Mouse (Mus musculus): ENCODE measurements around the gene Bcas1. TPM values are rescaled to one million over a fixed set of nuclear protein-coding genes. Genes with fewer than 3 reads are reported as not detected.

The Bcas1 gene
- total RNA-seq, 1 experiment, result 2.9 TPM

DNA sequence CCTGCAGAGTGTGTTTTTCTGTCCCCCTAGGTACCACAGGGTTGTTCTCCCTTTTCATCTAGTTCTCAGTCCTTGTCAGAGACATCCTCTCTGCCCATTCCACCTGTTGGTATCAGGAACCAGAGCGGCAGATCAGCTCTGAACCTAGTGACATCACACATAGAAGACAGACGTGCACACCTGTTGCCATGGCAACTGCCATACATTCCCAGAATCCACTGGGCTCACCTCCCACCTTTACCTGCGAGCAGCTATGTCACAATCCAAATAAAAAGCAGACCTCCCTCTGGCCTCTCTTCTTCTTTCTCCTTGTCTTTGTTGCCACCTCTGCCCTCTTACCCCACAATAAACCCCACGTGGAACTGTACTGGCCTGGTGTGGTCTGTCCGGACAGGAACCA, 42.9 kb upstream of the Bcas1 start:
- no peak for DNase-seq (ENCODE audit: low read depth, low spot score)
- no peak overlapping the region for H3K4me3 ChIP-seq (ENCODE audit: insufficient read depth in 1 of 2, low read depth in 1 of 2, low read length in 2 of 2, poor library complexity in 1 of 2, severe bottlenecking in 1 of 2)
- TF ChIP-seq MAFK (IDR thresholded peaks at IDR 0.05; ENCODE audit: insufficient read depth, low read depth, low read length) (no peak), ZC3H11A (IDR thresholded peaks at IDR 0.05; ENCODE audit: borderline replicate concordance, low read depth, low read length) (no peak), HCFC1 (IDR thresholded peaks at IDR 0.05; ENCODE audit: borderline replicate concordance, insufficient read depth, low read length) (no peak), ZNF384 (IDR thresholded peaks at IDR 0.05; ENCODE audit: low read depth, low read length) (no peak), CHD2 (IDR thresholded peaks at IDR 0.05; ENCODE audit: low read depth, low read length) (no peak)
- H3K9ac ChIP-seq (ENCODE audit: insufficient read depth, low read depth, low read length, poor library complexity, severe bottlenecking), result no peak overlapping the region
- H3K4me1 ChIP-seq (ENCODE audit: control insufficient read depth in 2 of 2, insufficient read depth in 2 of 2, low read length in 2 of 2, poor library complexity in 1 of 2), result peaks cover 4 to 16% of the 10 kb centered on the region in 2 experiments; a peak in 3 of 4 replicates
- no peaks in the 10 kb centered on the region for H3K36me3 ChIP-seq (ENCODE audit: control insufficient read depth, insufficient read depth, low read length, poor library complexity, severe bottlenecking)
- H3K9me3 ChIP-seq (ENCODE audit: control insufficient read depth, insufficient read depth, low read depth, low read length), result no peaks in the 10 kb centered on the region
- in situ Hi-C loops (cut with MboI; ENCODE audit: low sequenced_read_pairs in 2 of 2, unreplicated experiment in 2 of 2), result no loop called here
- no peak overlapping the region for H3K27ac ChIP-seq (ENCODE audit: insufficient read depth, low read depth, low read length, poor library complexity, severe bottlenecking)

DNA sequence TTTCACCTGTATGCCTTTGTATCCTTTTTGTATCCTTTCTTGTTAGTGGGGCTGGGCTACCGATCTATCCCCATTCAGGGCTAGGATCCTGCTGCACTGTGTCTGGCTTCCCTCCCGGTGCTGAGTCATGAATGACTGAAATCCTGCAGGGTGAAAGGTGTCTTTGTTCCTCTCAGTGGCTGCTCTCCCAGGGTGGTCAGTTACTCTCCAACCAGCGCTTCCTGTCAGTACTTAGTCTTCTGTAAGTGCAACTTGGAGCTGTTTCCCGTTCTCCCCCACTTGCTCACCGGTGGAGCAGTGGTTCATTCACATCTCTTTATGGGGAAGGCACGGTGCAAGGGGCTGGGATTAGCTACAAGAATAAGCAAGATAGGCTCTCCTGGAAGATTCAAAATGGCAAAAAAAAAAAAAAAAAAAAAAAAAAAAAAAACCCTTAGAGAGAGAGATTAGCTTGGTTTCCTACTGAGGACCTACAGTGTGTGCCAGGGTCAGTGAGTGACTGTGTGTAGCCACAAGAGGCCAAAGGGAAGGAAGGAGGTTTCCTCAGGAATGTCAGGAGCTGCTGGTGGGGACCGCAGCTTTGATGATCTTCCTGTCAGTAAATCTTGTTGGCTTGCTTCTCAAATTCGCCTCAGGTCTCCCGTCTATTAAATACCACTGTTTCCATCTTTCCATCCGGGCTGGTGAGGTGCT, 42.1 kb upstream of the Bcas1 start:
- H3K36me3 ChIP-seq (ENCODE audit: control insufficient read depth, insufficient read depth, low read length, poor library complexity, severe bottlenecking), result no peaks in the 10 kb centered on the region
- H3K9ac ChIP-seq (ENCODE audit: insufficient read depth, low read depth, low read length, poor library complexity, severe bottlenecking), result no peak overlapping the region
- TF ChIP-seq ZC3H11A (IDR thresholded peaks at IDR 0.05; ENCODE audit: borderline replicate concordance, low read depth, low read length) (no peak), ZNF384 (IDR thresholded peaks at IDR 0.05; ENCODE audit: low read depth, low read length) (peak; percentile 79), CHD2 (IDR thresholded peaks at IDR 0.05; ENCODE audit: low read depth, low read length) (no peak), HCFC1 (IDR thresholded peaks at IDR 0.05; ENCODE audit: borderline replicate concordance, insufficient read depth, low read length) (no peak), MAFK (IDR thresholded peaks at IDR 0.05; ENCODE audit: insufficient read depth, low read depth, low read length) (peak; percentile 93)
- no peaks in the 10 kb centered on the region for H3K9me3 ChIP-seq (ENCODE audit: control insufficient read depth, insufficient read depth, low read depth, low read length)
- no peak overlapping the region for H3K4me3 ChIP-seq (ENCODE audit: insufficient read depth in 1 of 2, low read depth in 1 of 2, low read length in 2 of 2, poor library complexity in 1 of 2, severe bottlenecking in 1 of 2)
- peak; percentile 51 for DNase-seq (ENCODE audit: low read depth, low spot score)
- H3K4me1 ChIP-seq (ENCODE audit: control insufficient read depth in 2 of 2, insufficient read depth in 2 of 2, low read length in 2 of 2, poor library complexity in 1 of 2), result peaks cover 4 to 16% of the 10 kb centered on the region in 2 experiments; a peak in 3 of 4 replicates
- peak overlapping the region; percentile 48 for H3K27ac ChIP-seq (ENCODE audit: insufficient read depth, low read depth, low read length, poor library complexity, severe bottlenecking)
- in situ Hi-C loops (cut with MboI; ENCODE audit: low sequenced_read_pairs in 2 of 2, unreplicated experiment in 2 of 2), result no loop called here

DNA sequence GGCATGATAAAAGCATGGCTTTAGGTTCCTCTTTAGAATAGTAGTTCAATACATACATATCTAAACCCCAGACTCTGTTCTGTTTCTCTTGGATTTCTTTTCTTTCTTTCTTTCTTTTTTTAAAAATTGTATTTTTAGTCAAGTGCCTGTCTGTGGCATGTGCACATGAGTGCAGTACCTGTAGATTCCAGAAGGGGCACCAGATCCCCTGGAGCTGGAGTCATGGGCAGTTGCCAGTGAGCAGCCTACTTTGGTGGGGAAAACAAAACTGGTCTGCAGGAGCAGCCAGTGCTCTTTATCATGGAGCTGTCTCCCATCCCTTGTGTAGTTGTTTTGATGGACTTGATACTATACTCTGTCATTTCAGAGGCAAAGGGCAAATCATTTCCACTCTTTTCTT, 40.4 kb upstream of the Bcas1 start:
- H3K27ac ChIP-seq (ENCODE audit: insufficient read depth, low read depth, low read length, poor library complexity, severe bottlenecking), result no peak overlapping the region
- TF ChIP-seq HCFC1 (IDR thresholded peaks at IDR 0.05; ENCODE audit: borderline replicate concordance, insufficient read depth, low read length) (no peak), ZC3H11A (IDR thresholded peaks at IDR 0.05; ENCODE audit: borderline replicate concordance, low read depth, low read length) (no peak), ZNF384 (IDR thresholded peaks at IDR 0.05; ENCODE audit: low read depth, low read length) (no peak), MAFK (IDR thresholded peaks at IDR 0.05; ENCODE audit: insufficient read depth, low read depth, low read length) (no peak), CHD2 (IDR thresholded peaks at IDR 0.05; ENCODE audit: low read depth, low read length) (no peak)
- no peaks in the 10 kb centered on the region for H3K36me3 ChIP-seq (ENCODE audit: control insufficient read depth, insufficient read depth, low read length, poor library complexity, severe bottlenecking)
- no peak overlapping the region for H3K9ac ChIP-seq (ENCODE audit: insufficient read depth, low read depth, low read length, poor library complexity, severe bottlenecking)
- in situ Hi-C loops (cut with MboI; ENCODE audit: low sequenced_read_pairs in 2 of 2, unreplicated experiment in 2 of 2), result no loop called here
- no peak overlapping the region for H3K4me3 ChIP-seq (ENCODE audit: insufficient read depth in 1 of 2, low read depth in 1 of 2, low read length in 2 of 2, poor library complexity in 1 of 2, severe bottlenecking in 1 of 2)
- H3K4me1 ChIP-seq (ENCODE audit: control insufficient read depth in 2 of 2, insufficient read depth in 2 of 2, low read length in 2 of 2, poor library complexity in 1 of 2), result peaks cover 4 to 16% of the 10 kb centered on the region in 2 experiments; a peak in 3 of 4 replicates
- DNase-seq (ENCODE audit: low read depth, low spot score), result peak; percentile 55
- H3K9me3 ChIP-seq (ENCODE audit: control insufficient read depth, insufficient read depth, low read depth, low read length), result no peaks in the 10 kb centered on the region

DNA sequence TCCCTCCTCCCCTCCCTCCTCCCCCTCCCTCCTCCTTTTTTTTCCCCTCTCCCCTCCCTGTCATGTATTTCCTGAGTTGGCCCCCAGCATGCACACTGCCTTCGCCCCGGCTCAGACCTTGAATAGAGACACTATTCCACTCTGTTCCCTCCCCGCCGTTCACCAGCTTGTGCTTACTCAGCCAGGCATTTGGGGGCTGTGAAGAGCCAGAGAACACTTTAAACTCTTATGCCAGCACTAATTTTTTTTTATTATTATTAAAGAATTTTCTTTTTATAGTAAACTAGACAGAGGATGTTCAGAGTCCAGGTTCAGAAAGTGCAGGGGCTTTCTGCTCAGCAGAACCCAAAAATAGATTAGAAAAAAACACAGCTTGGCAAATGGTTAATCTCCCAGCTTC, 37.2 kb upstream of the Bcas1 start:
- Histone ChIP-seq H3K36me3 (ENCODE audit: control insufficient read depth, insufficient read depth, low read length, poor library complexity, severe bottlenecking) (no peaks in the 10 kb centered on the region), H3K4me3 (ENCODE audit: insufficient read depth in 1 of 2, low read depth in 1 of 2, low read length in 2 of 2, poor library complexity in 1 of 2, severe bottlenecking in 1 of 2) (no peak overlapping the region), H3K9me3 (ENCODE audit: control insufficient read depth, insufficient read depth, low read depth, low read length) (no peaks in the 10 kb centered on the region), H3K4me1 (ENCODE audit: control insufficient read depth in 2 of 2, insufficient read depth in 2 of 2, low read length in 2 of 2, poor library complexity in 1 of 2) (peaks cover 5 to 10% of the 10 kb centered on the region in 2 experiments; a peak in 3 of 4 replicates), H3K27ac (ENCODE audit: insufficient read depth, low read depth, low read length, poor library complexity, severe bottlenecking) (no peak overlapping the region), H3K9ac (ENCODE audit: insufficient read depth, low read depth, low read length, poor library complexity, severe bottlenecking) (no peak overlapping the region)
- no peak for DNase-seq (ENCODE audit: low read depth, low spot score)
- in situ Hi-C loops (cut with MboI; ENCODE audit: low sequenced_read_pairs in 2 of 2, unreplicated experiment in 2 of 2), result no loop called here
- TF ChIP-seq HCFC1 (IDR thresholded peaks at IDR 0.05; ENCODE audit: borderline replicate concordance, insufficient read depth, low read length), result no peak
- TF ChIP-seq CHD2 (IDR thresholded peaks at IDR 0.05; ENCODE audit: low read depth, low read length), result no peak
- no peak for TF ChIP-seq ZC3H11A (IDR thresholded peaks at IDR 0.05; ENCODE audit: borderline replicate concordance, low read depth, low read length)
- no peak for TF ChIP-seq ZNF384 (IDR thresholded peaks at IDR 0.05; ENCODE audit: low read depth, low read length)
- TF ChIP-seq MAFK (IDR thresholded peaks at IDR 0.05; ENCODE audit: insufficient read depth, low read depth, low read length), result no peak

Measured in ES-E14 (cell line).